Mouse (Mus musculus) small intestine, adult 2 months (tissue): ENCODE measurements around the gene Aspdh. TPM values are rescaled to one million over a fixed set of nuclear protein-coding genes. Genes with fewer than 3 reads are reported as not detected.

Experiments used
- H3K27ac ChIP-seq: fragments of 200-500 bp; 2 replicates; pipeline ENCODE4 v1.5.1; 2012; ENCODE audit warnings: low read depth, low read length, control low read depth, inconsistent platforms; ENCODE audit not compliant: insufficient read depth
- H3K27me3 ChIP-seq: fragments of 200-500 bp; 2 replicates; pipeline ENCODE4 v1.6.1; 2012; ENCODE audit warnings: mild to moderate bottlenecking, moderate library complexity, low read length, inconsistent platforms; ENCODE audit not compliant: control insufficient read depth, insufficient read depth
- H3K36me3 ChIP-seq: fragments of 200-500 bp; 2 replicates; pipeline ENCODE4 v1.6.1; 2012; ENCODE audit warnings: mild to moderate bottlenecking, low read length, control low read depth, inconsistent platforms; ENCODE audit not compliant: control insufficient read depth, insufficient read depth
- H3K4me1 ChIP-seq: fragments of 200-500 bp; 2 replicates; pipeline ENCODE4 v1.6.1; 2012; ENCODE audit warnings: low read length, inconsistent platforms, mixed read lengths; ENCODE audit not compliant: control insufficient read depth, insufficient read depth, insufficient read length
- H3K4me3 ChIP-seq: fragments of 200-500 bp; 2 replicates; pipeline ENCODE4 v1.5.1; 2012; ENCODE audit warnings: low read depth, mild to moderate bottlenecking, control low read depth, inconsistent platforms, low read length, moderate library complexity
- CTCF ChIP-seq: fragments of 200-500 bp; IDR thresholded peaks from 2 replicates; pipeline ENCODE4 v1.5.1; 2012; ENCODE audit warnings: low read depth, mild to moderate bottlenecking, control low read depth, inconsistent platforms, low read length, moderate library complexity, mixed read lengths; ENCODE audit not compliant: insufficient replicate concordance, insufficient read length; ENCODE audit errors: extremely low read depth
- POLR2A ChIP-seq: fragments of 200-500 bp; IDR thresholded peaks from 2 replicates; pipeline ENCODE4 v1.6.1; 2012; ENCODE audit warnings: low read depth, mild to moderate bottlenecking, control low read depth, inconsistent platforms, low read length, moderate library complexity
- WGBS: fragments of 180-500 bp; shearing (Covaris S2); methylation state at CpG from one replicate; pipeline ENCODE4 v1.1.7; 2018; 5-methylcytosine and 5-hydroxymethylcytosine counted together
- polyA plus RNA-seq: library from polyadenylated mRNA; depleted of rRNA; stranded (reverse); fragments of >200 nt; gene quantifications from 2 replicates; pipeline ENCODE4 v1.2.3, GENCODE M21; 2012

Aspdh gene
- polyA plus RNA-seq, 1 experiment, result 3.2 TPM

DNA sequence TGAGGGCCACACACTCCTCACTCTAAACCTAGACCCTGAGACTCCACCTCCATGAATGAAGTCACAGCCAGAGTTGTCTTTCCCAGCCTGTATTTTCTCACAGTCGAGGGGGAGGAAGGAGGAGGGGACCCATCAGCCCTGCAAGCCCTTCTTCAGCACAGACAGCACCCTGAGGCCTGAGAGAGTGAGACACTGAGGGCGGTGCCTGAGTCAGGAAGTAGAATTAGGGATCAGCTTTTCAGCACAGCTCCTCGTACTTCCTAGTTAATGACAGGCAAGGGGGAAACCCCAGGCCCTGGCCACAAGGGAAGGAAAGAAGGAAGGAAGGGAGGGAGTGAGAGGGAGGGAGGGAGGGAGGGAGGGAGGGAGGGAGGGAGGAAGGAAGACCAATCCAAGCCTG is 11.9 kb upstream of the Aspdh start:
- no peaks in the 10 kb centered on the region for H3K27me3 ChIP-seq
- H3K4me1 ChIP-seq, result no peaks in the 10 kb centered on the region
- WGBS, result 6% methylated on average over 3 of the region's 3 CpGs
- no peak overlapping the region for H3K4me3 ChIP-seq
- no peaks in the 10 kb centered on the region for H3K36me3 ChIP-seq
- TF ChIP-seq POLR2A, result no peak
- TF ChIP-seq CTCF, result no peak
- no peak overlapping the region for H3K27ac ChIP-seq

DNA sequence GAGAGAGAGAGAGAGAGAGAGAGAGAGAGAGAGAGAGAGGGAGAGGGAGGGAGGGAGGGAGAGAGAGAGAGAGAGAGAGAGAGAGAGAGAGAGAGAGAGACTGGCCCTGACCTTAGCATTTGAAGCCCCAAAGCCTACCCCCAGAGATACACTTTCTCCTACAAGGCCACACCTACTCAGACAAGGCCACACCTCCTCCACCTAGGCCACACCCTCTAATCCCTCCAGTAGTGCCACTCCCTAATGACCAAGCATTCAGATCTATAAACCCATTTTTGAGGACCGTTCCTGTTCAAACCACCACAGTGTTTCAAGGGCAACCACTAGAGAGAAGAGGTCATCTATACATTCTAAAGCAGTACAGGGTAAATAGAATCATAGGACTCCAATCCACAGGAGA is 8.9 kb upstream of the Aspdh start:
- Histone ChIP-seq H3K4me1 (no peaks in the 10 kb centered on the region), H3K36me3 (no peaks in the 10 kb centered on the region), H3K27ac (no peak overlapping the region), H3K27me3 (0 out of 2 replicates have a peak, but pooled peaks cover 3% of the 10 kb centered on the region), H3K4me3 (no peak overlapping the region)
- TF ChIP-seq CTCF (no peak), POLR2A (no peak)
- 53% methylated on average over 1 of the region's 1 CpGs for WGBS

DNA sequence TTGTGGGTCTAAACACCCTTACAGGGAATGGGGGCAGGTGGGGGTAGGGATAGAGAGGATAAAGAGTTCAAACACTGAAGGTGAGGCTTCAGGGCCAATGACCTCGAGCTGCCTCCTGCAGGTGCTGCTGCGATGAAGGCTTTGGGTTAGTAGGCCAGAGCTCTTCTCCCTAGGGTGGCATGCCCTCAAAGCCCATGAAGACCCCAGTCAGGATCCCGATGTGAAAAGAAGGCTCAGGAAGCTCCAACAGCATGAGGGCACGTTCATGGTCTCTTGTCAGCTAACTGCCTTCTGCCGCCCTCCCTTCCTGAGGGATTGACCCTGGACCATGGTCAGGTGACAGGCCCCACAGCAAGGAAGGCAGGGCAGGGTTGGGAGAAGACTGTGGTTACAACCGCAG is 5.1 kb upstream of the Aspdh start:
- 63% methylated on average over 6 of the region's 6 CpGs for WGBS
- H3K27me3 ChIP-seq, result peaks cover 24% of the 10 kb centered on the region

DNA sequence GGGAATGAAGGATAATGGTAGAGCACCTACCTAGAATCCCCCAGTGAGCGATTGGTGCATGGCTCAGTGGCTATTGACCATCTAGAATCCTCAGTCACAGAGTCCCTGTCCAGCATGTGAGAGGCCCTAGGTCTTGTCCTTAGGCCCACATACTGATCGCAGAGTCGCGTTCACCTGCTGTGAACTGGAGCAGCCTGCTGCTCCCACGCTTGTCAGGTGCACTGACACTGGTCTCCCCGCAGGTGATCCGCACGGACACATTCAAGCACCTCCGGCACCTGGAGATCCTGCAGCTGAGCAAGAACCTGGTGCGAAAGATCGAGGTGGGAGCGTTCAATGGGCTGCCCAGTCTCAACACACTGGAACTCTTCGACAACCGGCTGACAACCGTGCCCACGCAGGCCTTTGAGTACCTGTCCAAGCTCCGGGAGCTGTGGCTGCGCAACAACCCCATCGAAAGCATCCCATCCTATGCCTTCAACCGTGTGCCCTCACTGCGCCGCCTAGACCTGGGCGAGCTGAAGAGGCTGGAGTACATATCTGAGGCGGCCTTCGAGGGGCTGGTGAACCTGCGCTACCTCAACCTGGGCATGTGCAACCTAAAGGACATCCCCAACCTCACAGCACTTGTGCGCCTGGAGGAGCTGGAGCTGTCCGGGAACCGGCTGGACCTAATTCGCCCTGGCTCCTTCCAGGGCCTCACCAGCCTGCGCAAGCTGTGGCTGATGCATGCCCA is 4.3 kb upstream of the Aspdh start:
- Histone ChIP-seq H3K4me3 (no peak overlapping the region), H3K27ac (no peak overlapping the region), H3K27me3 (peaks cover 24% of the 10 kb centered on the region), H3K4me1 (peaks cover 2% of the 10 kb centered on the region), H3K36me3 (no peaks in the 10 kb centered on the region)
- 64% methylated on average over 31 of the region's 31 CpGs for WGBS
- TF ChIP-seq POLR2A, result no peak
- no peak for TF ChIP-seq CTCF

More for the DNA sequence above, 5.1 kb upstream of the Aspdh start:
- Histone ChIP-seq H3K36me3 (no peaks in the 10 kb centered on the region), H3K27ac (no peak overlapping the region), H3K4me3 (no peak overlapping the region), H3K4me1 (peaks cover 1% of the 10 kb centered on the region)
- TF ChIP-seq POLR2A (no peak), CTCF (no peak)

DNA sequence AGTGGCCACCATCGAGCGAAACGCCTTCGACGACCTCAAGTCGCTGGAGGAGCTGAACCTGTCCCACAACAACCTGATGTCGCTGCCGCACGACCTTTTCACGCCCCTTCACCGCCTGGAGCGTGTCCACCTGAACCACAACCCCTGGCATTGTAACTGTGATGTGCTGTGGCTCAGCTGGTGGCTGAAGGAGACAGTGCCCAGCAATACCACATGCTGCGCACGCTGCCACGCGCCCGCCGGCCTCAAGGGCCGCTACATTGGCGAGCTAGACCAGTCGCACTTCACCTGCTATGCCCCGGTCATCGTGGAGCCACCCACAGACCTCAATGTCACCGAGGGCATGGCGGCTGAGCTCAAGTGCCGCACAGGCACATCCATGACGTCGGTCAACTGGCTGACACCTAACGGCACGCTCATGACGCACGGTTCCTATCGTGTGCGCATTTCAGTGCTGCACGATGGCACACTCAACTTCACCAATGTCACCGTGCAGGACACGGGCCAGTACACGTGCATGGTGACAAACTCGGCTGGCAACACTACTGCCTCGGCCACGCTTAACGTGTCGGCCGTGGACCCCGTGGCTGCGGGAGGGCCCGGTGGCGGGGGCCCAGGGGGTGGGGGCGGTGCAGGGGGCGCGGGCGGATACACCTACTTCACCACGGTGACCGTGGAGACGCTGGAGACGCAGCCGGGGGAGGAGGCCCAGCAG is 3.5 kb upstream of the Aspdh start:
- 42% methylated on average over 57 of the region's 57 CpGs for WGBS
- H3K4me3 ChIP-seq, result no peak overlapping the region
- peaks cover 2% of the 10 kb centered on the region for H3K4me1 ChIP-seq
- peaks cover 24% of the 10 kb centered on the region for H3K27me3 ChIP-seq
- H3K36me3 ChIP-seq, result no peaks in the 10 kb centered on the region
- no peak overlapping the region for H3K27ac ChIP-seq
- TF ChIP-seq POLR2A (no peak), CTCF (no peak)

DNA sequence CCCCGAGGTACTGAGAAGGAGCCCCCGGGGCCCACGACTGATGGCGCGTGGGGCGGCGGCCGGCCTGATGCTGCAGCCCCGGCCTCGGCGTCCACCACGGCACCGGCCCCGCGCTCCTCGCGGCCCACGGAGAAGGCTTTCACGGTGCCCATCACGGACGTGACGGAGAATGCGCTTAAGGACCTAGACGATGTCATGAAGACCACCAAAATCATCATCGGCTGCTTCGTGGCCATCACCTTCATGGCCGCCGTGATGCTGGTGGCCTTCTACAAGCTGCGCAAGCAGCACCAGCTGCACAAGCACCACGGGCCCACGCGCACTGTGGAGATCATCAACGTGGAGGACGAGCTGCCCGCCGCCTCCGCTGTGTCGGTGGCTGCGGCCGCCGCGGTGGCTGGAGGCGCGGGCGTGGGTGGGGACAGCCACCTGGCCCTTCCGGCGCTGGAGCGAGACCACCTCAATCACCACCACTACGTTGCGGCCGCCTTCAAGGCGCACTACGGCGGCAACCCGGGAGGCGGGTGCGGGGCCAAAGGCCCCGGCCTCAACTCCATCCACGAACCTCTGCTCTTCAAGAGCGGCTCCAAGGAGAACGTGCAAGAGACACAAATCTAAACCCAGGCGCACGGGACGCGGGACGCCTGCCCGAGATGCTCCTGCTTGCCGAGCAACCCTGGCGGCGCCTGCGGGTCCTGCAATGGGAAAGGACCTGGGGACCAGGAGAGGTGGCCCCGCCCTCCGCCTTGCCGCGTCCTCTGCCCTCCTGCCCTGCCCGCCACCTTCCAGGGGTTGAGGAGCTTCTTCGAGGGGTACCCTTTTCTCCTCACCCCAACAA is 2.8 kb upstream of the Aspdh start:
- no peak overlapping the region for H3K27ac ChIP-seq
- no peak overlapping the region for H3K4me3 ChIP-seq
- 10% methylated on average over 76 of the region's 77 CpGs for WGBS
- H3K36me3 ChIP-seq, result no peaks in the 10 kb centered on the region
- TF ChIP-seq CTCF (peak; percentile 27; the same call in 1 of the 2 replicates), POLR2A (no peak)
- peaks cover 24% of the 10 kb centered on the region for H3K27me3 ChIP-seq
- peaks cover 3% of the 10 kb centered on the region for H3K4me1 ChIP-seq

DNA sequence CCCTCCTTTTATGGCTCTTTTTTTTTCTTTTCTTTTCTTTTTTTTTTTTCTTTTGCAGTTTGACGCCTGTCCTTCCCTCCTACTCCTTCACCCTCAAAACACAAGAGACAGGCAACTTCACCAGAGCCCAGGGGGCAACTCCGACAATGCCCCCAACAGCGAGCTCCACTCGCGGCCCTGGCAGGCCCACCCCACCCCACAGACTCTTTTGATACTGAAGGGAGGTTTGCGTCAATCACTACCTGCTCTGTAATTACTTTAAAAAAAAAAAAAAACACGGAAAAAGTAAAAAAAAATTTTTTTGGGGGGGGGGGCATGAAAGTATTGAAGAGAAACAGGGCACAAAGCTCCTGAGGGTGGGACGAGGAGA is 2.1 kb upstream of the Aspdh start:
- Histone ChIP-seq H3K36me3 (no peaks in the 10 kb centered on the region), H3K4me3 (no peak overlapping the region), H3K27me3 (peaks cover 24% of the 10 kb centered on the region), H3K4me1 (peaks cover 5% of the 10 kb centered on the region), H3K27ac (no peak overlapping the region)
- TF ChIP-seq CTCF, result no peak
- no peak for TF ChIP-seq POLR2A
- 19% methylated on average over 8 of the region's 8 CpGs for WGBS
